Mouse (Mus musculus): ENCODE measurements around the gene Jmjd8. TPM values are rescaled to one million over a fixed set of nuclear protein-coding genes. Genes with fewer than 3 reads are reported as not detected.

Gene Jmjd8
- polyA plus RNA-seq, 1 experiment from 2014 or later, result 30.9 TPM

Small RNA genes within 50 kb of the gene (microRNA-seq; reads per million reads assigned to microRNA genes)
- gene Mir3082 (0.84 reads per million), gene Mir6966 (not detected)

Other genes with a start within 250 kb of the Jmjd8 start
- 33.0 and 34.7 TPM in 2 replicates for gene Lmf1, start 249.8 kb upstream of the Jmjd8 start, polyA plus RNA-seq (2015; fragmentation: Nextera tagmentation; extraction: Ambion mirVana)
- gene Gng13, start 111.7 kb upstream of the Jmjd8 start, polyA plus RNA-seq (2015; fragmentation: Nextera tagmentation; extraction: Ambion mirVana), result 1.0 and 2.0 TPM in 2 replicates
- gene Chtf18, start 101.4 kb upstream of the Jmjd8 start, polyA plus RNA-seq (2015; fragmentation: Nextera tagmentation; extraction: Ambion mirVana), result 11.8 and 17.7 TPM in 2 replicates
- gene Rpusd1, start 101.2 kb upstream of the Jmjd8 start, polyA plus RNA-seq (2015; fragmentation: Nextera tagmentation; extraction: Ambion mirVana), result 10.7 and 15.3 TPM in 2 replicates
- gene Mslnl, start 92.8 kb upstream of the Jmjd8 start, polyA plus RNA-seq (2015; fragmentation: Nextera tagmentation; extraction: Ambion mirVana), result 0.13 TPM in 1 of 2 replicates, not detected in the other
- 38.7 and 42.7 TPM in 2 replicates for gene Msln, start 74.5 kb upstream of the Jmjd8 start, polyA plus RNA-seq (2015; fragmentation: Nextera tagmentation; extraction: Ambion mirVana)
- 31.5 and 32.4 TPM in 2 replicates for gene Narfl, start 55.1 kb upstream of the Jmjd8 start, polyA plus RNA-seq (2015; fragmentation: Nextera tagmentation; extraction: Ambion mirVana)
- gene Haghl, start 43.2 kb upstream of the Jmjd8 start, polyA plus RNA-seq (2015; fragmentation: Nextera tagmentation; extraction: Ambion mirVana), result 44.7 and 57.1 TPM in 2 replicates
- 0.13 and 0.23 TPM in 2 replicates for gene Ccdc78, start 42.3 kb upstream of the Jmjd8 start, polyA plus RNA-seq (2015; fragmentation: Nextera tagmentation; extraction: Ambion mirVana)
- 56.8 and 70.2 TPM in 2 replicates for gene Fam173a, start 36.0 kb upstream of the Jmjd8 start, polyA plus RNA-seq (2015; fragmentation: Nextera tagmentation; extraction: Ambion mirVana)
- 0.50 TPM in 1 of 2 replicates, not detected in the other for gene AC134908.4, start 33.2 kb upstream of the Jmjd8 start, polyA plus RNA-seq (2015; fragmentation: Nextera tagmentation; extraction: Ambion mirVana)
- 21.2 and 29.2 TPM in 2 replicates for gene Metrn, start 31.7 kb upstream of the Jmjd8 start, polyA plus RNA-seq (2015; fragmentation: Nextera tagmentation; extraction: Ambion mirVana)
- 0.78 and 1.2 TPM in 2 replicates for gene Fbxl16, start 19.8 kb upstream of the Jmjd8 start, polyA plus RNA-seq (2015; fragmentation: Nextera tagmentation; extraction: Ambion mirVana)
- gene Wdr24, start 5.2 kb upstream of the Jmjd8 start, polyA plus RNA-seq (2015; fragmentation: Nextera tagmentation; extraction: Ambion mirVana), result 12.7 and 19.8 TPM in 2 replicates
- gene Stub1, start 4.5 kb downstream of the Jmjd8 start, polyA plus RNA-seq (2015; fragmentation: Nextera tagmentation; extraction: Ambion mirVana), result 251 and 301 TPM in 2 replicates
- gene Rhbdl1, start 8.4 kb downstream of the Jmjd8 start, polyA plus RNA-seq (2015; fragmentation: Nextera tagmentation; extraction: Ambion mirVana), result 1.4 and 1.7 TPM in 2 replicates
- 1.7 and 3.0 TPM in 2 replicates for gene Gm20683, start 12.9 kb downstream of the Jmjd8 start, polyA plus RNA-seq (2015; fragmentation: Nextera tagmentation; extraction: Ambion mirVana)
- gene Rhot2, start 16.0 kb downstream of the Jmjd8 start, polyA plus RNA-seq (2015; fragmentation: Nextera tagmentation; extraction: Ambion mirVana), result 24.2 and 26.1 TPM in 2 replicates
- 12.1 and 18.5 TPM in 2 replicates for gene Wdr90, start 32.6 kb downstream of the Jmjd8 start, polyA plus RNA-seq (2015; fragmentation: Nextera tagmentation; extraction: Ambion mirVana)
- gene Mcrip2, start 39.9 kb downstream of the Jmjd8 start, polyA plus RNA-seq (2015; fragmentation: Nextera tagmentation; extraction: Ambion mirVana), result 176 and 203 TPM in 2 replicates
- 29.3 and 35.1 TPM in 2 replicates for gene Mettl26, start 46.2 kb downstream of the Jmjd8 start, polyA plus RNA-seq (2015; fragmentation: Nextera tagmentation; extraction: Ambion mirVana)
- gene Wfikkn1, start 52.0 kb downstream of the Jmjd8 start, polyA plus RNA-seq (2015; fragmentation: Nextera tagmentation; extraction: Ambion mirVana), result 0.24 and 0.28 TPM in 2 replicates
- gene Rab40c, start 90.9 kb downstream of the Jmjd8 start, polyA plus RNA-seq (2015; fragmentation: Nextera tagmentation; extraction: Ambion mirVana), result 12.1 and 18.0 TPM in 2 replicates
- gene Pigq, start 116.1 kb downstream of the Jmjd8 start, polyA plus RNA-seq (2015; fragmentation: Nextera tagmentation; extraction: Ambion mirVana), result 52.9 and 63.0 TPM in 2 replicates
- 0.08 and 0.16 TPM in 2 replicates for gene Nhlrc4, start 116.1 kb downstream of the Jmjd8 start, polyA plus RNA-seq (2015; fragmentation: Nextera tagmentation; extraction: Ambion mirVana)
- gene A930017K11Rik, start 123.7 kb downstream of the Jmjd8 start, polyA plus RNA-seq (2015; fragmentation: Nextera tagmentation; extraction: Ambion mirVana), result 0.05 TPM in 1 of 2 replicates, not detected in the other
- 9.3 and 13.5 TPM in 2 replicates for gene Capn15, start 156.9 kb downstream of the Jmjd8 start, polyA plus RNA-seq (2015; fragmentation: Nextera tagmentation; extraction: Ambion mirVana)
- gene Rab11fip3, start 240.7 kb downstream of the Jmjd8 start, polyA plus RNA-seq (2015; fragmentation: Nextera tagmentation; extraction: Ambion mirVana), result 10.2 and 12.8 TPM in 2 replicates